Comparison of ENCODE assay signal across 10 mouse cellular contexts in genomic region chr3:142645949-142646348, GRCm38 (mm10). TPM values are rescaled to one million over a fixed set of nuclear protein-coding genes. Genes with fewer than 3 reads are reported as not detected.
DNase-seq lines count a peak whose midpoint lies in the region; TF ChIP-seq lines count a peak whose summit lies in the region.
"Not testable (repeated sequence)": the region's sequence is repeated elsewhere in the genome, so short reads cannot be mapped to it uniquely, and the experiment has no call there.
"Had no signal": no experiment of that assay in that cellular context is flagged by ENCODE, and none has a peak within 500 bp of the region (broad histone marks: within the 10 kb centered on the region; RNA-seq: fewer than 3 reads in every experiment).

No protein-coding gene starts in this region.

- TF ChIP-seq POLR2A in ES-Bruce4 (IDR thresholded peaks at IDR 0.05; ENCODE audit: insufficient read depth, low read length); brain, embryonic 14.5 days (IDR thresholded peaks at IDR 0.05; ENCODE audit: borderline replicate concordance, extremely low read depth, insufficient read depth, insufficient read length, poor library complexity, severe bottlenecking): not testable (repeated sequence)

- TF ChIP-seq EP300 in ES-Bruce4 (IDR thresholded peaks at IDR 0.05; ENCODE audit: insufficient read depth, low read depth, low read length): not testable (repeated sequence)

- H3K4me3 ChIP-seq in ES-Bruce4 (ENCODE audit: low read depth, low read length); embryonic facial prominence, embryonic 10.5 days: not testable (repeated sequence)

- WGBS in embryonic facial prominence, embryonic 10.5 days: 15% methylated on average over 2 of the region's 2 CpGs
- 2% methylated on average over 2 of the region's 2 CpGs for WGBS in large intestine, adult 2 months

- H3K9ac ChIP-seq in ES-Bruce4 (ENCODE audit: low read depth, poor library complexity, severe bottlenecking): not testable (repeated sequence)

- H3K36me3 ChIP-seq in ES-Bruce4 (ENCODE audit: control insufficient read depth, insufficient read depth, low read length, poor library complexity, severe bottlenecking); embryonic facial prominence, embryonic 10.5 days (replicated peaks): not testable (repeated sequence)

- not testable (repeated sequence) for H3K4me1 ChIP-seq in ES-Bruce4 (ENCODE audit: control insufficient read depth, insufficient read depth, low read length); embryonic facial prominence, embryonic 10.5 days

- not testable (repeated sequence) for H3K9me3 ChIP-seq in ES-Bruce4 (replicated peaks; ENCODE audit: control insufficient read depth, insufficient read depth, low read length, poor library complexity, severe bottlenecking); embryonic facial prominence, embryonic 10.5 days

- TF ChIP-seq CTCF in ES-Bruce4 (IDR thresholded peaks at IDR 0.05; ENCODE audit: low read depth, low read length): peak; percentile 15
- TF ChIP-seq CTCF in brain, embryonic 14.5 days (IDR thresholded peaks at IDR 0.05; ENCODE audit: borderline replicate concordance, extremely low read depth, insufficient read depth, insufficient read length): peak; percentile 71; the same call in 1 of the 2 replicates

- intact Hi-C loops in heart, postnatal 10 days (cut with DNase I): loop anchor here (1.0 kb wide), 1 partner anchor 153 kb away; the partner anchor contains the start of gene Gbp5

- not testable (repeated sequence) for H3K27ac ChIP-seq in ES-Bruce4 (ENCODE audit: insufficient read depth, low read length); embryonic facial prominence, embryonic 10.5 days (replicated peaks)

- H3K27me3 ChIP-seq in ES-Bruce4 (ENCODE audit: control insufficient read depth, insufficient read depth, low read length, poor library complexity, severe bottlenecking); embryonic facial prominence, embryonic 10.5 days (replicated peaks; ENCODE audit: low read depth, poor library complexity, severe bottlenecking): not testable (repeated sequence)

- peak; percentile 83 for DNase-seq in brain, embryonic 14.5 days (ENCODE audit: low read depth)
- DNase-seq in embryonic facial prominence, embryonic 10.5 days (ENCODE audit: low spot score): peak; percentile 54
- DNase-seq in heart, postnatal 10 days: peak; percentile 65 to 81
- DNase-seq in large intestine, adult 2 months (ENCODE audit: low read depth, low spot score): peak; percentile 38
- peak; percentile 50 to 66 for DNase-seq in lung, adult 18-20 months
- peak; percentile 15 for DNase-seq in retina, adult 2 months (ENCODE audit: low read depth, low spot score)
- DNase-seq in thymus, postnatal 10 days (ENCODE audit: low spot score in 2 of 2): peak; percentile 17 to 71

RNA-seq across cellular contexts. Expression of gene Gbp2, which starts 25.5 kb away (rescaled TPM):
- 90.1 and 97.5 TPM in 2 replicates for polyA plus RNA-seq in ES-Bruce4 (2011; ENCODE audit: insufficient read depth, insufficient read length, low read depth, missing spikeins)
- polyA plus RNA-seq in brain, embryonic 14.5 days (2012; rRNA removed): 0.25 and 0.75 TPM in 2 replicates
- polyA plus RNA-seq in embryonic facial prominence, embryonic 10.5 days (2016; fragmentation: Nextera tagmentation; extraction: Ambion mirVana): 0.06 and 0.10 TPM in 2 replicates
- 1 to 10 TPM; 7.3 to 9.5 TPM for total RNA-seq in heart, postnatal 10 days (2021)
- polyA plus RNA-seq in large intestine, adult 2 months (2012; rRNA removed): 19.6 and 19.8 TPM in 2 replicates

RNA-seq across cellular contexts. Expression of gene Gbp2b, which starts 51.3 kb away (rescaled TPM):
- polyA plus RNA-seq in ES-Bruce4 (2011; ENCODE audit: insufficient read depth, insufficient read length, low read depth, missing spikeins): 0.33 TPM in 1 of 2 replicates, not detected in the other
- polyA plus RNA-seq in brain, embryonic 14.5 days (2012; rRNA removed): not detected in 2 replicates
- not detected in 2 replicates for polyA plus RNA-seq in embryonic facial prominence, embryonic 10.5 days (2016; fragmentation: Nextera tagmentation; extraction: Ambion mirVana)
- under 1 TPM; 0.12 TPM for total RNA-seq in heart, postnatal 10 days (2021)
- polyA plus RNA-seq in large intestine, adult 2 months (2012; rRNA removed): 2.7 and 3.9 TPM in 2 replicates
- polyA plus RNA-seq: embryonic facial prominence, embryonic 12.5 days; heart, embryonic 16.5 days had no signal

RNA-seq across cellular contexts. Expression of gene Kyat3, which starts 54.9 kb away (rescaled TPM):
- polyA plus RNA-seq in ES-Bruce4 (2011; ENCODE audit: insufficient read depth, insufficient read length, low read depth, missing spikeins): 7.9 and 14.4 TPM in 2 replicates
- 3.2 and 3.6 TPM in 2 replicates for polyA plus RNA-seq in brain, embryonic 14.5 days (2012; rRNA removed)
- polyA plus RNA-seq in embryonic facial prominence, embryonic 10.5 days (2016; fragmentation: Nextera tagmentation; extraction: Ambion mirVana): 11.8 and 14.1 TPM in 2 replicates
- total RNA-seq in heart, postnatal 10 days (2021): 1 to 10 TPM; 3.8 to 6.1 TPM
- 2.0 and 2.2 TPM in 2 replicates for polyA plus RNA-seq in large intestine, adult 2 months (2012; rRNA removed)

Comparison
In these comparisons a context has a peak if more than half of its experiments do, and no peak if none do; other contexts are left out.
1. DNase-seq: peak in every context shown above with its lines; median percentile 83 in brain, embryonic 14.5 days; 73 in heart, postnatal 10 days; 58 in lung, adult 18-20 months; 54 in embryonic facial prominence, embryonic 10.5 days; 44 in thymus, postnatal 10 days; 38 in large intestine, adult 2 months; 15 in retina, adult 2 months.
2. RNA of gene Gbp2, which starts 25.5 kb away (polyA plus RNA-seq): 90.1 to 97.5 TPM in ES-Bruce4 and 19.6 to 19.8 TPM in large intestine, adult 2 months; 0.25 to 0.75 TPM in brain, embryonic 14.5 days and 0.06 to 0.10 TPM in embryonic facial prominence, embryonic 10.5 days; every median in the first group is over 10 times any median in the second.